Mouse (Mus musculus): ENCODE results near the gene Olfr1341.
A peak's percentile ranks its signal among the peaks of the same experiment; 100 is the strongest.

Olfr1341 gene

DNA sequence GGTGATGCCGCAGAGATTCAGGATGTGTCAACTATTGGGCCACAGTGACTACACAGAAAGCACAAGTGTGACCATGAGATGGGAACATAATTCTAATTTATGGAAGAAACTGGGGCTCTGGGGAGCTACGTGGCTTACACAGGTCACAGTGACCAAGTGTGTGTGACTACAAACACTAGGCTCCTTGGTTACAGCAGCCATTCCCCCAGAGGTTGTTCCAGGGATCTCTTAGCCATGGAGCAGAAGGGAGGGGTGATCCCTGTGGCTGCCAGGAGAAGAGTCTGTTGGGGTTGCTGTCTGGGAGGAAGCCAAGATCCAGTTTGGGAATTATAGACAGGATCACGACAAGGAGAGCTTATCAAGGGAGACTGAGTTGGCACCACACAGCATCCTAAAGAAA, at the start of gene Olfr1341:
TSS of gene Olfr1341 (plus strand) at position 301 of the 400 bp plus-strand sequence.
- DNase-seq (ENCODE audit: low spot score): no peak

- no peak for DNase-seq (ENCODE audit: low spot score)
These were observed 44.7 kb upstream of the Olfr1341 start, which contains the start of gene Olfr62 for GRCm38 (mm10) chr4:118658652-118659051. TSS of gene Olfr62 (plus strand) at chr4:118658952.

DNA sequence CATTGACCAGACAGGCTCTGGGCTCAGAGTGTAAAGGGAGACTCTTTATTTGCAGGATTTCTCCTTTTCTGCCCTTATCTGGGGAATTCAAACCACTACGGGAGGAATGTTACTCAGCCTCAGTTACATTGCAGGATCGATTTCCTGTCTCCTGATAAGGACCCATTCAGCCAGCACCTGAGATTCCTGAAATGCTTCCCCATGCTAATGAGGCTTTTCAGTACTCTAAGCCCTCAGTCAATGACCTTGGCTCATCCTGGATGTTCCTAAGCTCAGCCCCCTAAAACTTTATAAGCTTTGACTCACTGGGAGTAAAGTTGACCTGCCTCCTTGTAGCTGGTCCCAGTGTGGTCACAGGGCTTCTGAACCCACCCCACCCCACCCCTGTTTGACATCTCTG, 16.2 kb upstream of the Olfr1341 start:
- DNase-seq (ENCODE audit: low spot score): no peak

GRCm38 (mm10) chr4:118692412-118692973, 10.8 kb upstream of the Olfr1341 start, which contains the start of gene Olfr1342:
TSS of gene Olfr1342 (minus strand) at chr4:118692756.
- DNase-seq (ENCODE audit: low spot score): peak; percentile 5

GRCm38 (mm10) chr4:118693812-118694211, 9.5 kb upstream of the Olfr1341 start:
- DNase-seq (ENCODE audit: low spot score): peak; percentile 2

GRCm38 (mm10) chr4:118708086-118708485, 4.8 kb downstream of the Olfr1341 start:
- DNase-seq (ENCODE audit: low spot score): no peak

DNA sequence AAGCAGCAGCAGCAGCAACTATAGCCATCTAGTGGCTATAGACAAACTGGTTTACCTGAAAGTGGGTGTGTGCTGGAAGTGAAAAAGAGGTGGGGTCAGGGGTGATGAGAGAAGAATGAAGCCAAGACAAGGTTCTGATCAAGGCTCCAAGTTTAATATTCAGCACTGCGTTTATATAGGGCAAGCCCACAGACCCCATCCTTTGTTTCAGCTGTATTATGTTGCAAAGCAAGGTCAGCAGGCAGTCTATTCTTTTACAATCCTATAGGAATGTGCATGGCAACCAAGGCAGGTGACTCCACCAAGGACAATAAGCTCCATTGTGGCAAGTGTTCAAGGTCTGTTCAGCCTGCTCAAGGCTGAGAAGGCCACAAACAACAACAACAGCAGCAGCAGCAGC, 8.3 kb downstream of the Olfr1341 start:
- no peak for DNase-seq (ENCODE audit: low spot score)

GRCm38 (mm10) chr4:118719838-118720237, 16.5 kb downstream of the Olfr1341 start, which contains the start of gene Olfr1340:
TSS of gene Olfr1340 (plus strand) at chr4:118720138.
- DNase-seq (ENCODE audit: low spot score): no peak

DNA sequence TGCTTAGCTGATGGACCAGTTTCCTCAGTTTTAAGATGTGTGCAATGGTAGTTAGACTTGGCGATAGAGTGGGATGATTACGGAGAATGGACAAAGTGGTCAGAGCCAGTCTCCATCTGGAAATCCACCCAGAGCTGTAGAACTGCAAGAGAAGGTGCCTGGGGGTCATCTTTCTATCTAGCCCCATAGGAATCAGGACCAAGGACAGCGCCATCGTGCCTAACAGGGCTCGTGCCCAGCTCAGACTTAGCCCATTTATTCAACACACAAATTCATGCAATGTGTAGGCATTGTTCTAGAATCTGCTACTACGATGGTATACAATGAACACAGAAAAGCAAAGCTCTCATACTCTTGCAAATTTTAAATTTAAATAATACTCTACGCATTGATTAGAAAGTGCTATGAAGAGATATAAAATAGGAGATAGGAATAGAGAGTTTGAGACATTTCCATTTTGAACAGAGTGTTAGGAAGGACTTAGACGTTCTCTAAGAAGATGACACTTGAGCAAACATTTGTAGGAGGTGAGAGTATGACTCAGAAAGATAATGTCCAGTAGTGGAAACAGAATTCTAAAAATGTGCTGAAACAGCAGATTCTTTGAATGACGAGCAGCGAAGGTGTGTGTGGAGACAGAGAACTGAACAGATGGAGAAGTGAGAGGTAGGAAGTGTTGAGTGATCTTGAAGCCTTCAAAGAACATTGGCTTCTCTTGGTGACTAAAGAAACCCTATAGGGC, 18.6 kb downstream of the Olfr1341 start:
- DNase-seq (ENCODE audit: low spot score): peak; percentile 70

GRCm38 (mm10) chr4:118731875-118732274, 28.6 kb downstream of the Olfr1341 start, which contains the start of gene Olfr1339:
TSS of gene Olfr1339 (plus strand) at chr4:118732175.
- no peak for DNase-seq (ENCODE audit: low spot score)

GRCm38 (mm10) chr4:118739574-118739973, 36.3 kb downstream of the Olfr1341 start:
- DNase-seq (ENCODE audit: low spot score): no peak

DNA sequence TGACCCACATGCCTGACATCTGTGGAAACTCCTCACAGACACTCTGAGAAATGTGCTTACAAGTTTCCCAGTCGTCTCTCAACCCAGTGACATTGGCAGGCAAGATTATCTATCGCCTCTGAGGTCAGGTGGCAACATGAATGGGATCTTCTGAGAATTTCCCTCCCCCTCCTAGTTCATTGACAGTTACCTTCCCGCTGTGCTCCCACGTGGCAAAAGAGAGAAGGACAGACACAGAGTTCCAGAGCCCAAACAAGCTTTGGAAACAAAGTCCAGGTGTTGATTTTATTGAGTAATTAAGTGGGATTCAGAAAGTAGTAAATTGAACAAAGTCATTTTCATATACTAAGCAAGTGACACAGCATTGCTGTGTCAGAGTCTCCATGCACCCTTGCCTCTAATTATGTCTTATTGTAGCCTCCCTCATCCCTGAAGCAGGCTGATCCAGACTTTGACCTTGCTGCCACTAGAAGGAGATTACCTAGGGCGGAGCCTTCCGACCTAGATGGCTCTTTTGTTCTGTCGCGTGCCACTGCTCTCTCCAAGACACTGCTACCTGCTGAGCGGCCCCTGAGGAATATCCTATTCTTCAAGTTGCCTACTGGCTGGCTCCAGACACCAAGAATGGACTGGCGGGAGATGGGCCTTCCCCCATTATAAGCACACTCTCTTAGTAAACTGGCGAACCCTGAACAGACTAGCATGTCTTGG, 37.8 kb downstream of the Olfr1341 start:
- DNase-seq (ENCODE audit: low spot score): no peak

DNA sequence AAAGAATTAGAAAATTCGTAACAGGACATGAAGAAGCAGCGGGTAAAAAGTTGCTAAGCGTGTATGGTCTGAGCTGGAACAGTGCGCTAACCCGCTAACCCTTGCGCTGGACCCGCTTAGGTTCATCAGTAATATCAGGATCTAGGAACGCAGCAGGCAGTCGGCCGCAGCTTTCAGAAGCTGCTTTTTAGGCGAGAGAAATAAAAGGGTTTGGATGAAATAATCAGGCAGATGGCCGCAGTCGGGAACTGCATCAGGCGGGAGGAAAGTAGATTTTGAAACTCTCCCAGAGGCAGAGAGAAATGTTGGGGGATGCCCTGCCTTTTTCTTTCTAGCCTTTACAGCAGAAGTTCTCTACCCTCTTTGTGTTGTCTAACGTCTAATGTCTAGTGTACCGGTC, 38.6 kb downstream of the Olfr1341 start:
- DNase-seq (ENCODE audit: low spot score): peak; percentile 11

DNA sequence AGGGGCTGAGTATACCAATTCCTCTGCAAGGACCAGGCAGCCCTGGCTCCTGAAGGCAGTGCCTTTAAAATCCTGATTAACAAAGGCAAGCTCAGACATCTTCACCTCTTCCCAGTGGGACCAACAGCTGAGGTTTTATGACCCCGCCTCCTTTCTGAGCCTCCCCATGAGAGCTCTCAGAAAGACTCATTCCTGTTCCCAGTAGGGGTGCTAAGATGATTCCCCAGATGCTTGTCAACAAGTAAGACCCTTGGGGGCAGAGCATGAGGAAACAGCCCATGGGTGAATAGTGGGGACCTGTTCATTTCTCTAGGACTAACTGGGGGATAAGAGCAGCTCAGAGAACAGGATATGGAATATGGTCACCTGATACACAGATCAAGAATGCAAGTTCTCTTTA, 55.3 kb downstream of the Olfr1341 start, which contains the start of gene Olfr1338:
TSS of gene Olfr1338 (minus strand) at position 101 of the 400 bp plus-strand sequence.
- no peak for DNase-seq (ENCODE audit: low spot score)

Data from retina, embryonic 14.5 days (tissue).